In the genomic region with DNA sequence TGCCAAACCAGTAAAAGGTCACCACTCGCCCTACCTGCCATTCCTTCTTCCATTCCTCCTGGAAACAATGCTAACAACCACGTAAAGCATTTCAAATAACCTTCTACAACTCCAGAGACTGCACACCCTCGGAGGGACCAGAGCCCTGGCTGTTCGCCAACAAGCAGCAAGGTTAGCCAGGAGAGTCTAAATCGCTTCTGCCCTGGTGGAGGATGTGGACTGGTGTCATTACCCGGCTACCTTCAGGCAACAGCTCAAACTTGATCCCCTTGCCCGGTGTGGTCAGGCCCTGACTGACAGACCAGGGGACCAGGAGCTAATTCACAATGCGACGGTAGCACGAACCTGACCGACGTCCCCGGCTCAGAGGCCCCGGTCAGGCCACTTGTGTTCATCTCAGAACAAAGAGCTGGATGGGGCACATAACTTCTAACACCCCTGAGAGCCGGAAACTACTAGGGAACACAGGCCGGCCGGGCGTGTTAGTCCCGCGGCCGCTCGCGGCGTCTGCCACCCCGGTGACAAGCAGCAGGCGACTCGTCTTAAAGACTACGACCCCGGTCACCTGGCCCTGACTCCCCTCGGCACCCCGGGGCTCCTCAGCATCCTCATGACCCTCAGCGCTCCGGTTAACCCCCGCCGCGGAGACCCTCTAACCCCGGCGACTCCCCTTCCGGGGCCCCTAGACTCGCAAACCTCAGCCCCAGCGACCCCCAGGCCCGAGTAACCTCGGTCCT, we compare ENCODE assay signal across 8 mouse cellular contexts. TPM values are rescaled to one million over a fixed set of nuclear protein-coding genes. Genes with fewer than 3 reads are reported as not detected.
A peak's percentile ranks its signal among the peaks of the same experiment; 100 is the strongest.
DNase-seq lines count a peak whose midpoint lies in the region; TF ChIP-seq lines count a peak whose summit lies in the region.

No protein-coding gene starts in this region.

- peak overlapping the region; percentile 87 to 90 for H3K4me3 ChIP-seq in ES-E14 (ENCODE audit: insufficient read depth in 1 of 2, low read depth in 1 of 2, low read length in 2 of 2, poor library complexity in 1 of 2, severe bottlenecking in 1 of 2)

- intact Hi-C loops in heart, postnatal 10 days (cut with DNase I), result no loop called here

- in situ Hi-C loops in ES-E14 (cut with MboI; ENCODE audit: low sequenced_read_pairs in 2 of 2, unreplicated experiment in 2 of 2), result loop anchor here in 1 of 2 experiments (25.0 kb wide), 1 partner anchor 385 kb away; the partner anchor contains the start of genes Tha1 and Tmem235

- peaks cover 0 to 6% of the 10 kb centered on the region in 2 experiments; a peak in 1 of 4 replicates for H3K4me1 ChIP-seq in ES-E14 (ENCODE audit: control insufficient read depth in 2 of 2, insufficient read depth in 2 of 2, low read length in 2 of 2, poor library complexity in 1 of 2)

- H3K9me3 ChIP-seq in ES-E14 (ENCODE audit: control insufficient read depth, insufficient read depth, low read depth, low read length), result no peaks in the 10 kb centered on the region

- H3K36me3 ChIP-seq in ES-E14 (ENCODE audit: control insufficient read depth, insufficient read depth, low read length, poor library complexity, severe bottlenecking), result no peaks in the 10 kb centered on the region

- no peak for DNase-seq in ES-E14 (ENCODE audit: low read depth, low spot score)
- peak; percentile 53 for DNase-seq in brain, adult 2 months (ENCODE audit: low read depth, low spot score)
- peak; percentile 78 for DNase-seq in fat pad, adult 2 months (ENCODE audit: extremely low read depth, low read depth, low spot score)
- DNase-seq in heart, postnatal 10 days, result peak; percentile 81 to 85
- peak; percentile 71 to 87 for DNase-seq in kidney, postnatal 36 days
- DNase-seq in lung, postnatal 4 days, result peak; percentile 72 to 73
- peak; percentile 28 for DNase-seq in retina, embryonic 14.5 days (ENCODE audit: low spot score)
- DNase-seq in urinary bladder, postnatal 14 days (ENCODE audit: low spot score), result peak; percentile 71

- H3K9ac ChIP-seq in ES-E14 (ENCODE audit: insufficient read depth, low read depth, low read length, poor library complexity, severe bottlenecking), result peak overlapping the region; percentile 73

- no peak overlapping the region for H3K27ac ChIP-seq in ES-E14 (ENCODE audit: insufficient read depth, low read depth, low read length, poor library complexity, severe bottlenecking)

TF ChIP-seq in ES-E14, 5 proteins besides CTCF, POLR2A, EP300 and RAD21:
- TF ChIP-seq HCFC1 (IDR thresholded peaks at IDR 0.05; ENCODE audit: borderline replicate concordance, insufficient read depth, low read length) (no peak), ZNF384 (IDR thresholded peaks at IDR 0.05; ENCODE audit: low read depth, low read length) (no peak), ZC3H11A (IDR thresholded peaks at IDR 0.05; ENCODE audit: borderline replicate concordance, low read depth, low read length) (no peak), CHD2 (IDR thresholded peaks at IDR 0.05; ENCODE audit: low read depth, low read length) (no peak), MAFK (IDR thresholded peaks at IDR 0.05; ENCODE audit: insufficient read depth, low read depth, low read length) (no peak)

RNA-seq across cellular contexts. Expression of gene Cyth1, which starts 0.9 kb away (rescaled TPM):
- total RNA-seq in ES-E14 (2012; rRNA removed), result 3.8 and 6.3 TPM in 2 replicates
- total RNA-seq in heart, postnatal 10 days (2021), result 10 to 100 TPM; 51.2 to 59.7 TPM

RNA-seq across cellular contexts. Expression of gene Usp36, which starts 42.5 kb away (rescaled TPM):
- 41.7 and 45.5 TPM in 2 replicates for total RNA-seq in ES-E14 (2012; rRNA removed)
- total RNA-seq in heart, postnatal 10 days (2021), result 10 to 100 TPM; 13.9 TPM
